Mouse (Mus musculus): ENCODE measurements around the gene Klk5.

Klk5 gene

DNA sequence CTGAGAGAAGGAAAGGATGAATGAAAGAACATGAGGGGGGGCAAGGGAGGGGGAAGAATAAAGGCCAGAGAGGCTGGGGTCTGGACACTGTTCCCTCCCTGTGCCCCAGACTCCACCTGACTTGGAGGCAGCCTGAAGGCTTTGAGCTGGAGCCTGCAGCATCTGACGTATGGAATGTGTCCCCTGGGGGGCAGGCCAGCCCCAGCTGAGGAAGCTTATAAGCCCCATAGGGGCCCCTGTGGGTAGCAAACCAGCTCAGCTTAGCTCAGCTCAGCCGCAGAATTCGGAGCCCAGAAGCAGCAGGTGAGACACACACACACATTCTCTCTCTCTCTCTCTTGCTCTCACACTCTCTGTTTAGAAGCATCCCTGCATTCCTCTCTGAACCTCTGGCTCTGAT is 39.1 kb downstream of the Klk5 start, which contains the start of gene Klk4:
Klk4 (plus strand) TSS at position 249 of the 400 bp plus-strand sequence.
- no peak for DNase-seq

GRCm38 (mm10) chr7:43882346-43882745 is 40.6 kb downstream of the Klk5 start:
- no peak for DNase-seq

DNA sequence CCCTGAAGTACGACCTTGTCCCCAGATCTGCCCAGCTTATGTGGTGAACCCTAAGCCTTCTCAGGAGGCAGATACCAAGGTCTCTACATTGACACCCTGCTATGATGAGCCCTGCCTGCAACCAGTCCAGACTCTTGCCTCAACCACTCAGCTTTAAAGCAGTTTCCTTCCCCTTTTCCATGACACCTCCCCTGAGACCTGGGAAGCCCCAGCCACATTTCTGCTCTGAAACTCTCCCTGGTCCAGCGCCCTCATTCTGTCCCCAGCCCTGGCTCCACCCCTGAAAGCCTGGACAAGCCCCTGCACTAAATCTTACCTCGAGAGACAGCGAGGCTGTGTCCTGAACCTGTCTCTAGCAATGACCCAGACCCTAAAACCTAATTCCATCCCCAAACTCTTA is 41.0 kb downstream of the Klk5 start:
- no peak for DNase-seq

DNA sequence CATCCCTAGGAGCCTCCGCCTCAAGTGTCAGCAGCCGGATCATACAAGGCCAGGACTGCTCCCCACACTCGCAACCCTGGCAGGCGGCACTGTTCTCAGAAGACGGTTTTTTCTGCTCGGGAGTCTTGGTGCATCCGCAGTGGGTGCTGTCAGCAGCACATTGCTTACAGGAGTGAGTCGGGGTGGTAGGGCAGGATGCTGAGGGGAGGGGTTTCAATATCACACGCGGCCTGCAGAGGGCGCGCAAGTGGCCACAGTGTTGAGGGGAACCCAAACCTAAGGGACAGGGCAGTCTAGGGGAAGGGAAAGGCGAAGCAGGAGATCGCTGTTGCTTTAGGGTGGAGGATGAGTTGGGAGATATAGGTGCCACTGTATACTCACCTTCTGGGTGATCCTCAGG is 41.8 kb downstream of the Klk5 start:
- peak; percentile 16 for DNase-seq

- no peak for DNase-seq
Observed at GRCm38 (mm10) chr7:43891365-43891764, 49.6 kb downstream of the Klk5 start.

GRCm38 (mm10) chr7:43891788-43892187 is 50.0 kb downstream of the Klk5 start:
- no peak for DNase-seq

- peak; percentile 81 for DNase-seq
Observed at GRCm38 (mm10) chr7:43894836-43895235, 53.1 kb downstream of the Klk5 start.

Data from layer of hippocampus, adult 9-11 months (tissue).